Mouse (Mus musculus) liver, postnatal 0 days (tissue): ENCODE results near the gene Trmt1.

ENCODE experiments used
- CTCF ChIP-seq: sonication (generic); IDR thresholded peaks from 2 replicates; pipeline ENCODE4 v1.5.1; 2016; ENCODE audit warnings: antibody characterized with exemption, low read depth
- EP300 ChIP-seq: IDR thresholded peaks from 2 replicates; pipeline ENCODE4 v1.6.1; 2016; ENCODE audit warnings: antibody characterized with exemption, low read depth, mild to moderate bottlenecking

- TF ChIP-seq CTCF (no peak), EP300 (no peak)
These were observed 9.0 kb downstream of the Trmt1 start for GRCm38 (mm10) chr8:84695140-84695539.
